Mouse (Mus musculus) retina, embryonic 14.5 days (tissue): ENCODE data around the gene Hmcn2.

Experiments
- DNase-seq: peaks from one replicate; pipeline ENCODE4 v3.0.0-alpha.2; 2015; ENCODE audit warnings: low spot score

Hmcn2 gene

GRCm38 (mm10) chr2:31418021-31418420 lies 103.8 kb downstream of the Hmcn2 start:
- no peak for DNase-seq

DNA sequence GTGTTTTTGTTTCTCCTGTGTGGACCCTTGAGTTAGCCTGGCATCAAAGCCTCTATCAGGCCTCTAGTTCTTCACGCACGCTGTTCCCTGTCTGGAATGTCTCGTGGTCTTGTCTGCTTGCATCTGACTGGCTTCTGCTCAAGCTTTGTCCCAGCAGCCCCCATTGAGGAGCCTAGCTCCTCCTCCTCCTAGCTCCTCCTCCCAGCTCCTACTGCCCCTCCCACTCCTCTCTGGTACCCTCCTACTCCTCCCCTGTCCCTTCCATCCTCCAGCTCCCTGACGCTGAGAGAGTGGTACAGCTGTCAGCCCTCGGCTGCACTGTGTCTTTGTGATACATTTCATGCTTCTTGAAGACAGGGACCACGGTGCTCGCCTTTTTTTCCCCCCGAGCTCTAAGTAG lies 104.4 kb downstream of the Hmcn2 start:
- DNase-seq = peak; percentile 70

DNA sequence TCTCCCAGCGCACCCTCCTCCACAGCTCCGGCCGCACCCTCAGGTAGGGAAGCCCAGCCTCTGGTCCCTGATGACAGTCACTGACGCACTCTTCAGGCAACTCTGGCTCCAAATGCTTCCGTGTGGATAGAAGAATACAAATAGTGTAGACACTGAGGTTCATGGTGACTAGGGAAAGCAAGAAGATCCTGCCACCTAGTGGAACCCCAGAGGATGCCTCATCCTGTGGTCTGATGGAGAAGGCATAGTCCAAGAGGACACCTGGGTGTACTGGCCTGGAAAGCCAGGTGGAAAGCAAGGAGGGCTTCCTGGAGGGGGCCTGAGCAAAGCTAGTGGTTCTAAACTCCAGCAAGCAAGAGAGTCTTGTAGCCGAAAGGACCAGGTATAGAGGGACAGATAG lies 106.7 kb downstream of the Hmcn2 start:
- DNase-seq = peak; percentile 31

DNA sequence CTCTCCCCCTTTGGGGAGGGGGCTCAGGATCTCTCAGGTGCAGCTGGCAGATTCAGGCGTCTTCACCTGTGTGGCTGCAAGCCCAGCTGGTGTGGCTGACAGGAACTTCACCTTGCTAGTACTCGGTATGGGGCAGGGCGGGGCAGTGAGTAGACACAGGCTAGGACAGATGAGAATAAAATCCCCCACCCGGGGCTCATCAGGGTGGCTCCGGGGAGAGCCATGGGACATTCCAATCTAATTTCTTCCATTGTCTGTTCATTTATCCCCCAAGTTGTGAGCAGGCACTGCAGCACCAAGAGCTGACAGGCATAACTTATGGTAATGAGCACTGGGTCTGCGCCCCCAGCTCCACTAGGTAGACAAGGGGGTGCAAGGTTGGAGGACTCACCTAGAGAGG lies 108.4 kb downstream of the Hmcn2 start:
- no peak for DNase-seq

DNA sequence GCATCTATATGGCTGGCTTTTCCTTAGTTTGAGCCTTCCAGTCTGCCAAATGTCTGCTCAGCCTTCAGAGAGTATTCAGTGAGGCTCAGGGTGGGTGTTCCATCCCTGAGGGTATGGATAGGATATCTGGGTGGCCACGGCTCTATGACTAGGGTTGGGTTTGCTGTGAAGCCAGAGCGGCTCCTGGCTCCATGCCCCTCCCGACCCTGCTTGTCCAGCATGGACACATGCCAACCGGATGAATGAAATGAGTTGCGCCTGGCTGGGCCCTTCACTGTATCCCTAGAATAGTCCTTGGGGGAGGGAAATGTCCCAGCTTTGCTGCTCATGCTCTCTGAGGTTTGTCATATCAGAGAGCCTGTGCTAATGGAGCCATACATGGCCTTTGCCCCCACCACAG lies 117.3 kb downstream of the Hmcn2 start:
- no peak for DNase-seq

DNA sequence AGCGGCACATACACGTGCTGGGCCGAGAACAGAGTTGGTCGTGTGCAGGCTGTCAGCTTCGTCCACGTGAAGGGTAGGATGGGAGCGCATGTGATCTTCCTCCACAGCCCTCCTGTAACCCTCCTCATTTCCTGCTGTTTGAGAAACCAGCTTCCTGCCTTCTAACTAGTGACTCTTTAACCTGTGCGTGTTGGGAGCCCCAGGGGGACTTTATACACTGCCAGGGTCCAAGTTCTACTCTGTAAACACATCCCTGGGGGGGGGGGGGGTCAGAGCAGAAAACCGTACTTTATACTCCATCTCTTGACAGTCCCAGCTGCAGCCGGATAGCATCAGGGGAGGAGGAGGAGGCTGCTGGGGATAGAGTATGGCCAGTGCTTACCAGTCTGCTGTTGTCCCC lies 120.5 kb downstream of the Hmcn2 start:
- DNase-seq = no peak

DNA sequence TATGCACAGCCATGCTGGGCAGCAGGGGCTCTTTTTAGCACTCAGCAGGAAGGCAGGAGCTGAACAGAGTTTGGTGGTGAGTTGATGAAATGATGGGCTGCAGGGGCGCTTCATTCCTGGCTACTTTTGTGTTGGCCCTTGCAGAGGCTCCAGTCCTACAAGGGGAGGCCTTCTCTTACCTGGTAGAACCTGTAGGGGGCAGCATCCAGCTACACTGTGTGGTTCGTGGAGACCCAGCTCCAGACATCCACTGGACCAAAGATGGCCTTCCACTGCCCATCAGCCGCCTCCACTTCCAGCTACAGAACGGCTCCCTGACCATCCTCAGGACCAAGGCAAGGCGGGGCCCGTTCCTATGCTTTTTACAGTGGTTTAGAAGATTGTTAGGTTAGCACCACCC lies 121.4 kb downstream of the Hmcn2 start:
- peak; percentile 86 for DNase-seq

- DNase-seq = no peak
Measured at GRCm38 (mm10) chr2:31437480-31438245, 123.4 kb downstream of the Hmcn2 start.

- DNase-seq = no peak
Measured at GRCm38 (mm10) chr2:31439576-31439975, 125.4 kb downstream of the Hmcn2 start.

DNA sequence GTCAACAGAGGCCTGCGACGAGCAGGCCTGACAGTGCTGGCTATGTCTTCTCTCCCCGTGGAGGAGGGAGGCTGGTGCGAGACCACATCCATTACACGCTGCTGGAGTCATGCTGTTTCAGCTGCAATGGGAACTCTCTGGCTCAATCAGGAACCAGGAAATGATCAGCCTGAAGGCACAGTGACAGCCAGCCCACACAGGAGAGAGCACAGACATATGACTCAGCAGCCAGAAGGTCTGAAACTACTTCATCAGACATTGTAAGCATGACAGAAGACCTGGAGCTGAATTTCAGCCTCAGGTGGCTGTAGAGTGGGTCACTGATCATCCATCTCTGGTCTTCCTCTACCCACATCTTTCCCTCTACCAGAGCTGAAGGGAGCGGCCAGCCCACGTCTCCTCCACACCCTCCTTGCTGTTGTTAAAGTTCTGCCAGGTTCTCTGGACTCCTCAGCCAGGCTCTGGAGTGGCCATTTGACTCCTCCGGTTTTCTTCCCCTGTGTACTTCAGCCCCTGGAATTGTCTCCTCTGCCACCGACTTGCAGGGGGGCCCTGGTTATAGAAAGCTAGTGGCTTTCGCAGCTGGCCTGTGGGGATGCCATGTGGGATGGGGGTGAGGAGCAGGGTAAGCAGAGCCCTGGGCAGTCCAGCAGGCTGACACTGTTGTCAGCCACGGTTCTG lies 128.4 kb downstream of the Hmcn2 start:
- no peak for DNase-seq

- DNase-seq = no peak
Measured at GRCm38 (mm10) chr2:31446036-31446435, 131.8 kb downstream of the Hmcn2 start.

DNA sequence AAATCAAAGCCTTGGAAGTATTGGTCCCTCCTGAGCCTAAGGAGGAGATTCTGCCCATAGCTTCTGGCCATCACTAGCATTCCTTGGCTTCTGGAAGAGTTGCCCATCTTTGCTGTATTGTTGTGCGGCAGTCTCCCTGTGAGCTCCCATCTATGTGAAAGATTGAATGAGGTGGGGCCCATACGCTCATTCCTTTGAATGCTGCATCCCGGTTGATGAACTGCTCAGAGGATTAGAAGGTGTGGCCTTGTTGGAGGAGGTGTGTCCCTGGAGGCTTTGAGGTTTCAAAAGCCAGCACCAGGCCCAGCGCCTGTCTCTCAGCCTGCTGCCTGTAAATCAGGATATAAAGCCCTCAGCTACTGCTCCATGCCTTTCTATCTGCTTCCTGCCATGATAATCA lies 132.2 kb downstream of the Hmcn2 start:
- DNase-seq = no peak

DNA sequence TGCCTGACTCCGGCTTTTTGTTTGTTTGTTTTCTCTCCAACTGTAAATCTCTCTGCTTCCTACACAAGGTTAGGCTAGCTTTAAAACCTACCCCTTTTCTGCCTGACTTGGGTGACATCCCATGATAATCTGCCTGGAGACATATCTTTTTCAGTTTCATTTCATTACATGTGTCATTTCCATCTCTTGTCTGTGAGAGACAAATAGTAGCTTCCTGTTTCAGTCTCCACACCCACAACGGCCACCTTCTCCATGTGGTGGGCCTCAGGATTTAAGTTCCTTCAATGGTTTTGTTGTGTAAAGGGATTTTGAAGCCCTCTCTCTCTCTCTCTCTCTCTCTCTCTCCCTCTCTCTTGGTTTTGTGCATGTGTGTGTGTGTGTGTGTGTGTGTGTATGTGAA lies 133.3 kb downstream of the Hmcn2 start:
- DNase-seq = no peak

DNA sequence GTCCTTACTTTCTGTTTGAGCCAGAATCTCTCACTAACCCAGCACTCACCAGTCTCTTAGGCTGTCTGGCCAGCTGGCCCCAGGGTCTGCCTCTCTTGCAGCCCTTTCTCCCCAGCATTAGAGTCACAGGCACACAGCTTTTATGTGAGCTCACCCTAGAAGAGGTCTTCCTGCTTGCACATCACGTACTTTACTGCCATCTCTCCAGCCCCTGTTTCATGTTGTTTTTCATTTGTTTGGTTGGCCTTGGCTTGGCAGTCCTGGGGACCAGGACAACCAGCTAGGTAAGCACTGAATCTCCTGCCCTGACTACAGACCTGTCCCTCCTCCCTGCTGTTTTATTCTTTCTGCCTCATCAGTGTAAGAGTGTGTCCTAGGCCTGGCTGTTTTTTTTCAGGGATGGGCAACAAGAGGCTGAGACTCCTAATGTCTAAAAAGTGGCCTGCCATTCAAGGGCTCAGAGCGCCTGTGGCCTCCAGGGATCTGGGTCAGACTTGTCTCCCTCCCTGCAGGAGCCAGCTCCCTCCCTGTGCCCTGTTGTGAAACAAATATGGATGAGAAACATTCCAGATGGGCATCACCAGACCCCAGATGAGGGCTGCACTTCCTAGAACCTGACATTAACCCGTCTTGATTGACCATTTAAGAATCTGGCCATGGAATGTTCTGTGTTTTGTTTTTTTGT lies 134.7 kb downstream of the Hmcn2 start:
- DNase-seq = peak; percentile 69

DNA sequence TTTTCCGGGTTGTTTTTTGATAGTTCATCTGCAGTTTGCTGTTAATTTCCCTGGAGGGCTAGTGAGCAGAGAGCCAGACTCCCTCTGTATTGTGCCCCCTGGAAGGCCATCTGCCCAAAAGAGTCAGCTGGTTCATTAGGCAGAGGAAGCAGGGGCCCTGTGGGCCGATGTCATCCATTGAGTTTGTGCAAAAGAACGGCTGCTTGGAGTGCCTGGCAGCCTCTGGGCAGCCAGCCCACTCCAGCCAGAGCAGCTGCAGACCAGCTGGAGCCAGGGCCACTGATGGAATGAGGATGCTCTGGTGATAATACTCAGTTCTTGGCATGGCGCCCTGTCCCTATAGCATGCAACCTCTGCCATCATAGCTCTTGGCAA lies 135.2 kb downstream of the Hmcn2 start:
- peak; percentile 84 for DNase-seq

DNA sequence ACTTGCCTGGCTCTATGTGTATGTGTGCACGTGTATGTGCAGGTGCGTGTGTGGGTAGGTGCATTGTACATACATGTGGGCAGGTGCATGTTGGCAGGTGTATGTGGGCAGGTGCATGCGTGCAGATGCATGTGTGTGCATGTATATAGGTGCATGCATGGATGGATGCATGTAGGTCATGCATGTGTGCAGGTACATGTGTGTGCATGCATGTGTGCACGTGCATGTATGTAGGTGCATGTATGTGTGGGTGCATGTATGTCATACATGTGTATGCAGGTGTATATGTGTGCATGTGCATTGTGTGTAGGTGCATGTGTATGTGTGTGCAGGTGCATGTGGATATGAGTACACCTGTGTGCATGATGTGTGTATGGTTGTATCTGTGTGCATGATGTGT lies 135.7 kb downstream of the Hmcn2 start:
- no peak for DNase-seq

GRCm38 (mm10) chr2:31450661-31451060 lies 136.4 kb downstream of the Hmcn2 start:
- DNase-seq = no peak

DNA sequence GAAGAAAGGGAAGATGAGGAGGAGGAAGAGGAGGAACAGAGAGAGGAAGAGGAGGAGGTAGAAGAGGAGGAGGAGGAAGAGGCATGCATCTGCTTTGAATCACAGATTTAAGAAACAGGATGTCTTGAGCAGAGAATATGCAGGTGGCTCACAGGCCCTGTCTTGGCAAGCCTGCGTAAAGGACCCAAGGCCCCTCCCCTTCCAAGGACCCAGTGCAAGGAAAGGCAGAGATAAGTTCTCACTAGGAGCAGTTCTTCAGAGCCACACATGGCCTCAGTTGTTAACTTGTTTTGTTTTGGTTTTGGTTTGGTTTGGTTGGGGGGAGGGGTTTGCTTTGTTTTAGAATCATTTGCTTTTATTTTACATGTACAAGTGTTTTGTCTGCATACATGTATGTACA lies 137.3 kb downstream of the Hmcn2 start:
- no peak for DNase-seq

GRCm38 (mm10) chr2:31453011-31453410 lies 138.8 kb downstream of the Hmcn2 start:
- no peak for DNase-seq

DNA sequence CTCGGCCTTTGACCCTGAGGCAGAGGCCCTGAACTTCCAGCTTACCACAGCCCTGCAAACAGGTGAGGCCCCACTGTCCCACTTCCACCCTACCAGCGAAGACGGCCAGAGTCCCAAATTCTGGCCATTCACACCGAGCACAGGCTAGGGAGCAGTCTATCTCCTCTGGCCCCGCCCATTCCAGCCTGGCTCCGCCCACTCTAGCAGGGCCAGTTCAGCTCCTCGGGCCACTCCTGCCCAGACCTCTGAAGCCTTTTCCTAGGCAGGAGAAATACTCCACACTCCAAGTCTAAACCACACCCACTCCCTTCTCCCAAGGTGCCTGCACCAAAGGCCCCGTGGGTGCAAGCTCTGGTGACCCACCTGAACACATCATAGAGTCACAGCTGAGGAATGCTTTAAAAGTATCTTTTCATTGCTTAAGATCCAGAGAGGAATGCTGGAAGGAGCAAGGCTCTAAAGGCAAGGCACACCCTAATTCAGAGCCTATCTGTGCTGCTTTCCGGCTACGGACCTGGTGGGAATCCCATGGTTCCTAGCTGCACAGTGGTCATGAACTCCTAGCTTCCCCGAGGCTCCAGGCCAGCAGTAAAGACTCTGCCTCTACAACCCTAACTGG lies 139.5 kb downstream of the Hmcn2 start:
- DNase-seq = peak; percentile 63

GRCm38 (mm10) chr2:31454280-31454679 lies 140.1 kb downstream of the Hmcn2 start:
- DNase-seq = no peak

DNA sequence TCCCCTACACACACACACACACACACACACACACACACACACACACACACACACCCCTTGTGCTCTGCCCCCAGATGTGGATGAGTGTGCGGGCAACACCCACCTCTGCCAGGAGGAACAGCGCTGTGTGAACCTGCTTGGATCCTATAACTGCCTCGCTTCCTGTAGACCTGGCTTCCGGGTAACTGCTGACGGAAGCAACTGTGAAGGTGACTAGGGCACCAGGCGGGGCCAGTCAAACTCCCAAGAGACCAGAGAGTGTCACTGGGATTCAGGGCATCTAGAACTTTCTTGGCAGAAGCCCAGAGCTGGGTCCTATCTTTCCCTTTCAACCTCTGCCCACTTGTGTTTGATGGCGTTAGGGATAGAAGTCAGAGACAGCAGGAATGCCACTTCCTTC lies 141.2 kb downstream of the Hmcn2 start:
- DNase-seq = no peak

GRCm38 (mm10) chr2:31458460-31458859 lies 144.2 kb downstream of the Hmcn2 start:
- no peak for DNase-seq
